Mouse (Mus musculus): ENCODE data around the gene Pnpla2.

The Pnpla2 gene

DNA sequence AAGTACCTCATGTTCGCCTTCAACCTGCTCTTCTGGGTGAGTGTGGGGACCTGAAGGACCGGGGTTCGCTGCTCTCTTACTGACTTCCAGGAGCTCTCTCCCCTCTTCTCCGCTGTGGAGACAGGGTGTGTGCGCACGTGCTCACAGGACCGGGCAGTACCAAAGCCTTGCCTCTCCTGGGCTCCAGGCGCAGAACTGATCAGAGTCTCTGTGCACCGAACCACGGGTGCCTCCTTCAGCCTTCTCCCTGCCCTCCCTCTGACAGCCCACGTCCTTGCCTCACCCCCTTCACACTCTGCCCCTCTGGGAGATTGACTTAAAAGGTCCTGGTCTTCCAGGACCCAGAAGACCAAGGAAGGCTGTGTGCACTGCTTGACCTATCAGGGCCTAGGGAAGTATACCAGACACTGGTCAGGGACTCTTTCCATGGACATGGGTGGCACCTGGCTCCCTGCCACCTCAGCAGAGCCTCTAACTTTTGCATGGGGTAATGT, 27.6 kb downstream of the Pnpla2 start:
- DNase-seq (ENCODE audit: low spot score in 2 of 2): no peak

DNA sequence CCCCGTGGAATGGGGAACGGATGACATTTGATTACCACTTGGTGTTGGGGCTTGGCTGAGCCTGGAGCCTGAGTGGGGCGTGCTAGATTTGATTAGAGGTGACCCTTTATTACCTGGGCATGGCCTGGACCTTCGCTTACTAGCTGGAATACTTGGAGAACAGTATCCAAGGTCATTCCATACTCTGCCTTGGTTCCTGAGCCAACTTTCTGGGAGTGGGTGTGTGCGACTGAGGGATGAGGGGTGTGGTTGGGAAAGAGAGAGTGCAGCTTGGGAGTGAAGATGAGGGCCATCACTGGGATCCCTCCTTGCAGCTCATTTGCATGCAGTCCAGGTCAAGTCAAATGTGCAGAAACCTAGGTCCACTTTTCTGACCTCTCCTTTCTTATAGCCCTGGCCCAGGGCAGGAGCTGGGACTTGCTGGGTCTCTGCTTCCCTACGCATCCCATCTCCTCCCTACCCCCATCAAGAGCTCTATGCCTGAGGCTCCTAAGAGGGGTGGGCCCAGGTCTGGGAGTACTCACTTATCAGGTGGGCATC, 28.2 kb downstream of the Pnpla2 start:
- DNase-seq (ENCODE audit: low spot score in 2 of 2): no peak

DNA sequence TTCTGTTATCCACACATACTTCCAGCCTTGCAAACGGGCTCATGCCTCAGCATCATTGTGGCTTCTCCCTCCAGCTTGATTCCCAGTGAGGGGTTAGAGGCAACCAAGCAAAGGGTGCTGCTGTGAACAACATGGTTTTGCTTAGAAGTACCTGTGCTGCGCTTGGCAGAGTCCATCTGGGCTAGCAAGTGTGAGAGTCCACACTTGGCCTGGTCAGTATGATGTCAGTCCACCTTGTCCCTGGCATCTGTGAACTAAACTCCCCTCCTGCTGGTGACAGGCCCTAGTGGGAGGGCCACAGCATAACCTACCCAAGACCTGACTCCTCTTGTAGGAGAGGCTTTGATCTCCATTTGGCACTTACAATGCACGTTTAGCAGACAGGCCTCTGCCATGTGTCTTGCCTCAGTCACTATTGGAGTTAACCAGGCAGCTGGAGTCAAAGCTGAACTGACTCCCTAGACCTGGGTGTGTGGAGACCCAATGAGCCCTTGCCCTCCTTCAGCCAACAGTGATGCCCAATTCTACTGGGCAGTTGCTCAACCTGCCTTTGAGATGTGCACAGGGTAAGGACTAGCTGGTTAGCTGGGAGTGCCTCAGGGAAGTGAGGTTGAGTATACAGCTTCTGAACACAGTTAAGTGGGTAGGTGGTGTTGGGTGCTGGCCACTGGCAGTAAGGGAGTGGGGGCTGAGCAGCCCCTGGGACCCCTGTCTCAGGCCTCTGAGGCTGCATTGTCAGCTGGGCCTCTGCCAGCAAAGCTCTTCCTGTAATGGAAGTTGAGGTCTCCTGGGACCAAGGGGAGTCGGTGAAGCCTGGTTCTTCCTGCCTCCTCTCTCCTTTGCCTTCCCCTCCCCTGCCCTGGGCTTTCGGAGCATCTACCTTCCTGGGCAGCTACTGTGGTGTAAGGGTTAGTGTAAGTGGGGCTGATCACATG, 29.5 kb downstream of the Pnpla2 start:
- no peak for DNase-seq (ENCODE audit: low spot score in 2 of 2)

DNA sequence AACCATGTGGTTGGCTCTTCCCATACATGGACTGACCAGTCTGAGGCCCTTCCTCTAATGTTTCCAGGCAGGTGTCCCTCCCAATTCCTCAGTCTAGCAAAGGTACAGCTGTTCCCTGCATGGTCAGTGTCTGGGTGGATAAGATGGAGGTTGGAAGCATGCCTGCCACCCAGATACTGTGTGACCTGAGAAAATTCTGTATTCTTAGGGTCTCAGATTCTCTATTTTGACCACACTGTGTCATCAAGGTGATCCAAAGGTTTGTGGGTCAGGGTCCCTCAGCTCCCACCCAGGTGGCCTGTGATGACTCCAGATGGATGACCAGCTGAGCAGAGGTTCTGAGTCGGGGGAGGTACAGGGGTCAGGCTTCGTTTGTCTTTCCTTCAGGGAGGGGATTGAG, 30.2 kb downstream of the Pnpla2 start:
- DNase-seq (ENCODE audit: low spot score in 2 of 2): no peak

- DNase-seq (ENCODE audit: low spot score in 2 of 2): no peak
Observed at GRCm38 (mm10) chr7:141485606-141486005, 30.6 kb downstream of the Pnpla2 start.

- DNase-seq (ENCODE audit: low spot score in 2 of 2): no peak
Observed at GRCm38 (mm10) chr7:141486239-141486638, 31.2 kb downstream of the Pnpla2 start.

DNA sequence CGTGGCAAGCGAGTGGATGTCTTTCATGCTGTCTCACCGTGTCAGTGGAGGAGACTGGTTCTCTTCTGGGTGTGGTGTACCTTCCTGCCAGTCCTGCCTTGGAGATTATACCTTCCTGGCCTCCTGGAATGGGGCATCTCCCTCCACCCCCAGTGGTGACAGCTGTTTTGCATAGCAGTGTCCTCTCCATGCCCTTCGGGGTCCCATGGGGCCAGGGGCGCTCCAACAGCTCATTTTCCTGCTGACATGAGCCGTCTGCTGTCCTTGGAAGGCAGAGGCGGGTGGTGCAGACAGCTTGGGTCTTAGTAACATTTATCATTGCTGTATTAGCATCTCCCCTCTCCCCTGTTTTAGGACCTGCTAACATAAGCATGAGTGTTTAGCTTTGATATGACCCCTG, 32.1 kb downstream of the Pnpla2 start:
- no peak for DNase-seq (ENCODE audit: low spot score in 2 of 2)

GRCm38 (mm10) chr7:141491151-141491550, 36.2 kb downstream of the Pnpla2 start:
- DNase-seq (ENCODE audit: low spot score in 2 of 2): no peak

DNA sequence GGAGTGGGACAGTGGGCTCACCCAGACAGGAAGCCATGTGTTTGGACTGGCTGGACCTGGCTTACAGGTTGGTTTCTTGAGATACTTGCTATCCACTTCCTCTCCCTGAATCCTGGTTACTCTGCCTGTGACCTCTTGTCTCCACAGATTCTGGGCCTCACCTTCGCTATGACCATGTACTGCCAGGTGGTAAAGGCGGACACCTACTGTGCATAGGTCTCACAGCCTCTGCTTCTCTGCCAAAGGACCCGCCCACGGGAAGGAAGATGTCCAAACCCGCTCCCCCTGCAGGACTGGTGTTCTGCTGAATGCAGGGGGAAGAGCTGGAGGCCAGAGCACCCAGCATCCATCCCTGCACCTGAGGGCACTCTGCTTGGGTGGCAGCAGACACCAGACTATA, 37.7 kb downstream of the Pnpla2 start:
- no peak for DNase-seq (ENCODE audit: low spot score in 2 of 2)

DNA sequence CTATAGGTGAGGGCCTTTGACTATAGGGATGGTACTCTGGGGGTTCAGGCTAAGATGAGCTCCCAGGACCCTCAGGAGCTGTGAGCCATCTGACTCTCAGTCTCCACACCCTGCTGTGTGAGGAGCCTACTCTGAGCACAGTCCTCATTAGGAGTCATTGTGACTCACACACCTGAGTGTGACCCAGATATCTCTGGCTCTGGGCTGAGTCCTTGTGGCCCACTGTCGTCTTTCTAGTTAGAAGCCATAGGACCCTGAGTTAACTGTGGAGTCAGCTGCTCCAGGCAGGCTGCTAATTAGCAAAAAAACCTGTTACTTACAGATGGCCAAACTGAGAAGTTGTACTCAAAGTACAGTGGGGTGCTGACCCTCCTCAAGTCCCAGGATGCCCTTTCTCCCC, 38.7 kb downstream of the Pnpla2 start:
- DNase-seq (ENCODE audit: low spot score in 2 of 2): no peak

- DNase-seq (ENCODE audit: low spot score in 2 of 2): no peak
Observed at GRCm38 (mm10) chr7:141495379-141495778, 40.4 kb downstream of the Pnpla2 start.

GRCm38 (mm10) chr7:141495940-141496339, 40.9 kb downstream of the Pnpla2 start:
- DNase-seq (ENCODE audit: low spot score in 2 of 2): no peak

- no peak for DNase-seq (ENCODE audit: low spot score in 2 of 2)
Observed at GRCm38 (mm10) chr7:141497600-141497999, 42.6 kb downstream of the Pnpla2 start.

DNA sequence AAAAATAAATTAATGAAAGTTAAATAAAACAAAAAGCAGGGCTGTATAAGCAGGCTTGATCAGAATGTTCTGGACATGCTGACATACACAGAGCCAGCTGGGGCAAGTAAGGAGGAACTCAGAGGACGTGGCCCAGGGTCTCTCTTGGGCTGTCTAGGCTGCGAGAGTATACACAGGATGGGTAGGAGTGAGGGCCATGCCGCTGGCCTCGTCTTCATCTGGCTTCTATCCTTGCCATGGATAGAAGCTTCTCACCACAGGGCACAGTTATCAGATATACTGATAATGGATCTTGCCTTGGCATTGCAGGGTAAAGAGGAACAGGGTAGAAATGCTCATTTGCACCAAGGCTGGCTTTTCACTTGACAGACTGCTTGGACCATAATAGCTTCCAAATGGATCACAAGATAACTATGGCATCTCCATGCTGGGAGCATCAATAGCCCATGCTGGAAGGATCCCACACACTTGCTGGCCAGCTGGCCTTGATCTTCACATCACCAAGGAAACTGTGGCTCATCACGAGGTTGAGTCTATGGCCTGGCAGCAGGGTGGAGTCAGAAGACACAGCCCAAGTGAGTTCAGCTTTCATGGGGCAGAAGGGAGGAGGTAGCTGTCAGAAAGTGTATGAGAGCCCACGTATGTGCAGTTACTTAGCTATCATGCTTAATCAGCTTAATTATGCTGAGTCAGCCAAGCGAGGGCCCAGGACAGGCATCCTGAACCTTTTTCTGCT, 47.0 kb downstream of the Pnpla2 start:
- no peak for DNase-seq (ENCODE audit: low spot score in 2 of 2)

GRCm38 (mm10) chr7:141502556-141502905, 47.5 kb downstream of the Pnpla2 start:
- DNase-seq (ENCODE audit: low spot score in 2 of 2): no peak

DNA sequence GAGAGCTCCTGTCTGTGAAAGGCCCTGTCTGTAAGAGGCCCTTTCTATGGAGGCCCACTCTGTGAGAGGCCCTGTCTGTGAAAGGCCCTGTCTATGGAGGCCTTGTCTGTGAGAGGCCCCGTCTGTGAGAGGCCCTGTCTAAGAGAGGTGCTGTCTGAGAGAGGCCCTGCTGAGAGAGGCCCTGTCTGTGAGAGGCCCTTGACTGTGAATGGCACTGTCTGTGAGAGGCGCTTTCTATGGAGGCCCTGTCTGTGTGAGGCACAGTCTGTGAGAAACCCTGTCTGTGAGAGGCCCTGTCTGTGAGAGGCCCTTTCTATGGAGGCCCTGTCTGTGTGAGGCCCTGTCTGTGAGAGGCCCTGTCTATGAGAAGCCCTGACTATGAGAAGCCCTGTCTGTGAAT, 51.3 kb downstream of the Pnpla2 start:
- DNase-seq (ENCODE audit: low spot score in 2 of 2): no peak

- no peak for DNase-seq (ENCODE audit: low spot score in 2 of 2)
Observed at GRCm38 (mm10) chr7:141508160-141508559, 53.2 kb downstream of the Pnpla2 start.

DNA sequence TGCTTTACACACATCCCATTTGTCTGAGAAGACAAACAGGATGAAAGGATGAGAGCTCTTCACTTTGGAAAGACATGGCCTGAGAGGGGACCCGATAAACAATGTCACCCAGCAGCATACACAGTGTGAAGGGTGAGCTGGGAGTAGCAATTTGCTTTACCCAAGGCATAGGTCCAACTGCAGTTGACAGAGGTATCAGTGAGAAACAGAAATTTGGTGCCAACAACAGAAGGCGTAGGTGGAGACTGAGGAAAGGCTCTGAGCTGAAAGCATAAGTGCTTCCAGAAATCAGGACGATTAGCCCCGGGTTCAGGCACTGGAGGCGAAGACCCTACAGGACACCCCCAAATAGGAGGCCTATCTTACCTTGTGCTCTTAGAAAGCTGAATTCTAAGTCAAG, 55.2 kb downstream of the Pnpla2 start:
- DNase-seq (ENCODE audit: low spot score in 2 of 2): no peak
